Mouse (Mus musculus) E14TG2a.4 (cell line): ENCODE data around the gene Prodh2.

Source experiments
- CTCF ChIP-seq: conservative IDR thresholded peaks from 2 replicates; pipeline ENCODE4 v1.5.1; 2014; ENCODE audit warnings: low read length
- POU5F1 ChIP-seq: IDR thresholded peaks from 2 replicates; pipeline ENCODE4 v1.6.1; 2014; ENCODE audit warnings: low read length, borderline replicate concordance

- TF ChIP-seq CTCF (no peak), POU5F1 (no peak)
Measured at GRCm38 (mm10) chr7:30453327-30453726, 40.1 kb upstream of the Prodh2 start.
